Mouse (Mus musculus) natural killer cell, adult 2 months (primary cell): Measurements from ENCODE around the gene Cd200r3.

Experiments
- DNase-seq, 2 experiments: peaks; one replicate each; pipeline ENCODE4 v3.0.0; 2022; ENCODE audit warnings: low spot score in 2 of 2

Cd200r3 gene

DNA sequence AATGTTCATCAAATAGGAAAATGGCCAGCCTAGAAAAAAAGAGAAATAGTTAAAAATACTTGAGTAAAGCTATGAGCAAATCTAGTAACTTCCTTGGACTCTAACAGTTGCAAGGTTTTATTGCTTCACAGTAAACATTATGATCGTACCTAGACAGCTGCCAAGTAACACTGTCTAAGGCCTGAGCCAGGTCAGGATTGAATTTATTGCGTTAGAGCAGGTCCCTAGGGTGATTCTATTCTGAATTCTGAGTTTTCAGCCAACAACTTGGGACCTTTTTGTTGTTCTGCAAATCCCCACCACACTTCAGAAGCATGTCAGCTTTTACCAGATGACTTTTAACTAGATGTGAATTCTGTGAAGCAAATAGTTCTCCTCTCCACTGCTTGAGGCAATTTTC, 87.3 kb downstream of the Cd200r3 start:
- DNase-seq: no peak
